Mouse (Mus musculus): ENCODE measurements around the gene Pou5f1. TPM values are rescaled to one million over a fixed set of nuclear protein-coding genes. Genes with fewer than 3 reads are reported as not detected.

The Pou5f1 gene
- polyA plus RNA-seq, 1 experiment, result 0.05 TPM

GRCm38 (mm10) chr17:35526644-35527043 is 20.8 kb downstream of the Pou5f1 start:
- TF ChIP-seq TAL1 (IDR thresholded peaks at IDR 0.05; ENCODE audit: low read length) (no peak), GATA1 (IDR thresholded peaks at IDR 0.05; ENCODE audit: low read length) (no peak)
- H3K9me3 ChIP-seq (ENCODE audit: control insufficient read depth, low read length), result no peaks in the 10 kb centered on the region
- no peak overlapping the region for H3K4me3 ChIP-seq (replicated peaks)
- no peaks in the 10 kb centered on the region for H3K4me1 ChIP-seq (ENCODE audit: control insufficient read depth)
- H3K27me3 ChIP-seq (ENCODE audit: control insufficient read depth), result no peaks in the 10 kb centered on the region
- H3K36me3 ChIP-seq (ENCODE audit: control insufficient read depth), result peaks cover 84% of the 10 kb centered on the region

GRCm38 (mm10) chr17:35532360-35532759 is 26.5 kb downstream of the Pou5f1 start:
- Histone ChIP-seq H3K9me3 (ENCODE audit: control insufficient read depth, low read length) (no peaks in the 10 kb centered on the region), H3K4me1 (ENCODE audit: control insufficient read depth) (no peaks in the 10 kb centered on the region)
- TF ChIP-seq GATA1 (IDR thresholded peaks at IDR 0.05; ENCODE audit: low read length) (no peak), TAL1 (IDR thresholded peaks at IDR 0.05; ENCODE audit: low read length) (no peak)

GRCm38 (mm10) chr17:35532901-35533300 is 27.1 kb downstream of the Pou5f1 start, which contains the start of gene Psors1c2:
Gene Psors1c2 (plus strand): TSS chr17:35533201.
- Histone ChIP-seq H3K4me1 (ENCODE audit: control insufficient read depth) (no peaks in the 10 kb centered on the region), H3K4me3 (replicated peaks) (no peak within 1 kb of the TSS), H3K36me3 (ENCODE audit: control insufficient read depth) (peaks cover 29% of the 10 kb centered on the region), H3K27me3 (ENCODE audit: control insufficient read depth) (peaks cover 2% of the 10 kb centered on the region; the same call in 1 of the 2 replicates), H3K9me3 (ENCODE audit: control insufficient read depth, low read length) (no peaks in the 10 kb centered on the region)
- TF ChIP-seq TAL1 (IDR thresholded peaks at IDR 0.05; ENCODE audit: low read length), result no peak
- no peak for TF ChIP-seq GATA1 (IDR thresholded peaks at IDR 0.05; ENCODE audit: low read length)

More at GRCm38 (mm10) chr17:35532360-35532759, 26.5 kb downstream of the Pou5f1 start:
- H3K27me3 ChIP-seq (ENCODE audit: control insufficient read depth), result peaks cover 2% of the 10 kb centered on the region; the same call in 1 of the 2 replicates
- no peak overlapping the region for H3K4me3 ChIP-seq (replicated peaks)
- peaks cover 34% of the 10 kb centered on the region for H3K36me3 ChIP-seq (ENCODE audit: control insufficient read depth)

GRCm38 (mm10) chr17:35534343-35534742 is 28.5 kb downstream of the Pou5f1 start:
- Histone ChIP-seq H3K4me3 (replicated peaks) (no peak overlapping the region), H3K36me3 (ENCODE audit: control insufficient read depth) (peaks cover 16% of the 10 kb centered on the region), H3K4me1 (ENCODE audit: control insufficient read depth) (no peaks in the 10 kb centered on the region), H3K27me3 (ENCODE audit: control insufficient read depth) (peaks cover 4% of the 10 kb centered on the region; the same call in 1 of the 2 replicates), H3K9me3 (ENCODE audit: control insufficient read depth, low read length) (no peaks in the 10 kb centered on the region)
- TF ChIP-seq GATA1 (IDR thresholded peaks at IDR 0.05; ENCODE audit: low read length) (no peak), TAL1 (IDR thresholded peaks at IDR 0.05; ENCODE audit: low read length) (no peak)

GRCm38 (mm10) chr17:35537421-35537820 is 31.6 kb downstream of the Pou5f1 start:
- Histone ChIP-seq H3K27me3 (ENCODE audit: control insufficient read depth) (peaks cover 4% of the 10 kb centered on the region; the same call in 1 of the 2 replicates), H3K36me3 (ENCODE audit: control insufficient read depth) (no peaks in the 10 kb centered on the region), H3K9me3 (ENCODE audit: control insufficient read depth, low read length) (no peaks in the 10 kb centered on the region), H3K4me3 (replicated peaks) (no peak overlapping the region), H3K4me1 (ENCODE audit: control insufficient read depth) (no peaks in the 10 kb centered on the region)
- TF ChIP-seq GATA1 (IDR thresholded peaks at IDR 0.05; ENCODE audit: low read length), result no peak
- TF ChIP-seq TAL1 (IDR thresholded peaks at IDR 0.05; ENCODE audit: low read length), result no peak

- Histone ChIP-seq H3K4me3 (replicated peaks) (no peak overlapping the region), H3K27me3 (ENCODE audit: control insufficient read depth) (0 out of 2 replicates have a peak, but pooled peaks cover 2% of the 10 kb centered on the region), H3K4me1 (ENCODE audit: control insufficient read depth) (no peaks in the 10 kb centered on the region), H3K9me3 (ENCODE audit: control insufficient read depth, low read length) (no peaks in the 10 kb centered on the region), H3K36me3 (ENCODE audit: control insufficient read depth) (no peaks in the 10 kb centered on the region)
- TF ChIP-seq TAL1 (IDR thresholded peaks at IDR 0.05; ENCODE audit: low read length), result no peak
- TF ChIP-seq GATA1 (IDR thresholded peaks at IDR 0.05; ENCODE audit: low read length), result no peak
Observed at GRCm38 (mm10) chr17:35538476-35538875, 32.7 kb downstream of the Pou5f1 start.

GRCm38 (mm10) chr17:35539540-35539939 is 33.7 kb downstream of the Pou5f1 start:
- no peaks in the 10 kb centered on the region for H3K9me3 ChIP-seq (ENCODE audit: control insufficient read depth, low read length)
- no peak overlapping the region for H3K4me3 ChIP-seq (replicated peaks)
- H3K4me1 ChIP-seq (ENCODE audit: control insufficient read depth), result no peaks in the 10 kb centered on the region
- TF ChIP-seq TAL1 (IDR thresholded peaks at IDR 0.05; ENCODE audit: low read length) (no peak), GATA1 (IDR thresholded peaks at IDR 0.05; ENCODE audit: low read length) (no peak)
- no peaks in the 10 kb centered on the region for H3K36me3 ChIP-seq (ENCODE audit: control insufficient read depth)
- 0 out of 2 replicates have a peak, but pooled peaks cover 2% of the 10 kb centered on the region for H3K27me3 ChIP-seq (ENCODE audit: control insufficient read depth)

GRCm38 (mm10) chr17:35542761-35543411 is 37.1 kb downstream of the Pou5f1 start:
- Histone ChIP-seq H3K27me3 (ENCODE audit: control insufficient read depth) (0 out of 2 replicates have a peak, but pooled peaks cover 2% of the 10 kb centered on the region), H3K9me3 (ENCODE audit: control insufficient read depth, low read length) (no peaks in the 10 kb centered on the region), H3K4me1 (ENCODE audit: control insufficient read depth) (no peaks in the 10 kb centered on the region), H3K4me3 (replicated peaks) (no peak overlapping the region), H3K36me3 (ENCODE audit: control insufficient read depth) (no peaks in the 10 kb centered on the region)
- no peak for TF ChIP-seq TAL1 (IDR thresholded peaks at IDR 0.05; ENCODE audit: low read length)
- no peak for TF ChIP-seq GATA1 (IDR thresholded peaks at IDR 0.05; ENCODE audit: low read length)

- Histone ChIP-seq H3K36me3 (ENCODE audit: control insufficient read depth) (no peaks in the 10 kb centered on the region), H3K4me3 (replicated peaks) (no peak overlapping the region), H3K27me3 (ENCODE audit: control insufficient read depth) (no peaks in the 10 kb centered on the region), H3K4me1 (ENCODE audit: control insufficient read depth) (no peaks in the 10 kb centered on the region), H3K9me3 (ENCODE audit: control insufficient read depth, low read length) (no peaks in the 10 kb centered on the region)
- TF ChIP-seq GATA1 (IDR thresholded peaks at IDR 0.05; ENCODE audit: low read length), result no peak
- TF ChIP-seq TAL1 (IDR thresholded peaks at IDR 0.05; ENCODE audit: low read length), result no peak
Observed at GRCm38 (mm10) chr17:35543412-35543861, 37.6 kb downstream of the Pou5f1 start.

Data from erythroblast, embryonic 14.5 days (primary cell).